Mouse (Mus musculus) 3T3-L1 (cell line): ENCODE data around the gene Rhbdf1.
"Not testable (repeated sequence)": the region's sequence is repeated elsewhere in the genome, so short reads cannot be mapped to it uniquely, and the experiment has no call there.

ENCODE experiments used
- DNase-seq: peaks from one replicate; pipeline ENCODE4 v3.0.0-alpha.2; 2015; ENCODE audit warnings: low read depth, low spot score

The Rhbdf1 gene

DNA sequence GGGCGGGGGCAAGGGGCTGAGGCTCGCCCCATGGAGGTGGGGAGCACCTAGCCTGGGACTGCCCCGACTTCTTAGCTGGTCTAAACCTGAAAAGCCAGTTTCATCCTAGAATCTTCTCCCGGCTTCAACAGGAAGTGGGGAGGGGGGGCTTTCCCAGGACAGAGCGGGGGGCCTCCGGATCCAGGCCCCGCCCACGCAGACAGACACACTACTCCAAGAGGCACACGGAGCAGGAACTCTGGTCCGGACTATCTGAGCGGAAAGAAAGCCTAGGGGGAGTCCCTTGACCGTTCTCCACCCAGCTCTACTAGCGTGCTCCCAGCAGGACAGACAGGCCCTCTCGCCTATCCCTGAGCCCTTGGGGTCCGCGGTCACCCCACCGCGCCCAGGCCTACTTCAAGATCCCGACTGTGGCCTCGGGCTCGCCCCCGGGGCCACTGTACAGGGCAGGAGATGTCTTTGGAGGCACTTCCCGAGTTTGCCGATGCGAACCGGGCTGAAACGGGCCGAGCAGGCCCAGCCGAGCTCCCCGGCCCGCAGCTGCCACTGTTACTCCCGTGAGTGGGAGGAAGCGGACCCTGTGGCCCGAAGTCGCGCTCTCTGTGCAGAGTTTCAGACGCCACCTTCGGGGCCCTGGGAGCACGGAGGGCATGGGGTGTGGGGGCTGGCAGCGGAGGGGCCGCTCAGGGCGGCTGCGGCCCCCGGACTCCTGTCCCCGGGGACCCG, 712 bp downstream of the Rhbdf1 start:
- DNase-seq: peak; percentile 86

DNA sequence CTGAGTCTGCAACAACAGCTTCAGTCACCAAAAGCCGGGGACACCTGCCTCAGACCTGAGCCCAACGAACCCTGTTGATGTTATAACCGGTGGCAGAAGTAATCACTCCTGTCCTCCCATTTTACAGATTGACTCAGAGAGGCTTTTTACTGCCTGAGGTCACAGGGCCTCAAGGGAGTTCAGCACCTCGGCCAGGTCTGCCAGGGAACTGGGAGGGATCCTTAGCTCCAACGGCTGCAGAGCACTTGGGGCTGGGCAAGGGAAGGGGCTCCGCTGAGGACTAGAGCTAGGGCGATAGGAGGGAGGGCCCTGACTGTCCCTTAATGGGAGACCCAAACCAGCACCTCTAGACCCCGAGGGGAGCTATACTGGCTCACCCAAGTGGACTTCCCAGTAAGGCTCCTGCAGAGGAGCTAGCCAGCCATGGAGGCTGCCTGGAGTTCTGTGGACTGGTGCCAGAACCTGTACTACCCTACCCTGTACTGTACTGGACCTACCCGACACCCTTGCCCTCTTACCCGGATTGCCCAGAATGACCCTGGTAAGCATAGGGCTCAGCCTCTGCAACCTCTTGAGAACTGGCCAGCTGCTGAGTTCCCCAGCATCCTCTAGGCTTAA, 1.4 kb downstream of the Rhbdf1 start:
- peak; percentile 58 for DNase-seq

DNA sequence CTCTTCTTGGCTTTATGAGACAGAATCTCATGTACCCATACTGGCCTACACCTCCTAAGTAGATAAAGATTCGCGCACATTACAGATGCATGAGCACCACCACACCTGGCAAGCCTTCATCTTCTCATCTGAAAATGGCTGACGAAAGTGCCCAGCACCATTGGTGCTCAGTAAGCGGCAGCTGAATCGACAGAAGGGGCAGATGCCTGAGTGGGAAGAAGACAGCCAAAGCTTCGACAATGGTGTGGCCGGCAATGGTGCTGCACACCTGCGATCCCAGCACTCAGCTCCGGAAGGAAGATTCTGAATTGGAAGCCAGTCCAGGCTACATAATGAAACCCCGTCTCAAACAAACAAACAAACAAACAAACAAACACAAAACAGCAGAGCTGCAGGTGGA, 2.8 kb downstream of the Rhbdf1 start:
- DNase-seq: no peak

DNA sequence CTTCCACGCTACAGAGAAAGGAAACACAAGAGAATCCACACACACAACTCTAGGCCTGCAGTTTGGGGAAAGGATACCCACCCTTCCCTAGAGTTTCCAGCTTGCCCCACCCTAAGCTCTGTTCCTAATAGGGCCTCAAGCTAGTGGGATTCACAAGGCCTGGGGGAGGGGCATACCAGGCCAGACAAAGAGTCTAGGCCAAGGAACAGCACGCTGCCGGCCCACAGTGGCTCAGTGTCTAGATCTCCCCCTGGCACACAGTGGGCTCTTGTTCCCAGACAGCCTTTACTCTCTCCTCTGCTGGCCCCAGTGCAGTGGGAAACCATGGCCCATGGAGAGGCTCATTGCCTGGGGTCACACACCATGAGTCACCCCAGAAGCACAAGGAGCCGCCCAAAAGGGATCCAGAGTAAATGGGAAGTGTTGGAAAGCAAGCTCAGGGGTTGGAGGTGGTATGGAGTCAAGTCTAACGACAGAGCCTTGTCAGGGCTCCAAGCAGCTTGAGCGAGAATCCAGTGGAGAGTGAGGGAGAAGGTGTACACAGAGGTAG, 3.5 kb downstream of the Rhbdf1 start:
- peak; percentile 61 for DNase-seq

DNA sequence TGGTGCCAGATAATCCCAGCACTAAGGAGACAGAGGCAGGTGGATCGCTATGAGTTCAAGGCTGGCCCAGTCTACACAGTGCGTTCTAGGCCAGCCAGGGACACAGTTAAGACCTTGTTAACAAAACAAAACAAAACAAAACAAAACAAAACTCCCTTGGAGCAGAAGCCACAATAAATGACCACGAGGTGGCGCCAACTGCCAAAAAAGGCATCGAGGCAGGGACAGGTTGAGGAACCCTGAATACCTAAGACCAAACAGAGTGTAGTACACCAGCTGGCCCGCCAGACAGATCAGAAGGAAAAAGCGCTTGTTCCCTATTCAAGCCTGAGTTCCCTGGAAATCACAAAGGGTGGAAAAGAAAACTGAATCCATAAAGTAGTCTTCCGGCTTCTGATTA, 5.2 kb downstream of the Rhbdf1 start:
- peak; percentile 82 for DNase-seq

DNA sequence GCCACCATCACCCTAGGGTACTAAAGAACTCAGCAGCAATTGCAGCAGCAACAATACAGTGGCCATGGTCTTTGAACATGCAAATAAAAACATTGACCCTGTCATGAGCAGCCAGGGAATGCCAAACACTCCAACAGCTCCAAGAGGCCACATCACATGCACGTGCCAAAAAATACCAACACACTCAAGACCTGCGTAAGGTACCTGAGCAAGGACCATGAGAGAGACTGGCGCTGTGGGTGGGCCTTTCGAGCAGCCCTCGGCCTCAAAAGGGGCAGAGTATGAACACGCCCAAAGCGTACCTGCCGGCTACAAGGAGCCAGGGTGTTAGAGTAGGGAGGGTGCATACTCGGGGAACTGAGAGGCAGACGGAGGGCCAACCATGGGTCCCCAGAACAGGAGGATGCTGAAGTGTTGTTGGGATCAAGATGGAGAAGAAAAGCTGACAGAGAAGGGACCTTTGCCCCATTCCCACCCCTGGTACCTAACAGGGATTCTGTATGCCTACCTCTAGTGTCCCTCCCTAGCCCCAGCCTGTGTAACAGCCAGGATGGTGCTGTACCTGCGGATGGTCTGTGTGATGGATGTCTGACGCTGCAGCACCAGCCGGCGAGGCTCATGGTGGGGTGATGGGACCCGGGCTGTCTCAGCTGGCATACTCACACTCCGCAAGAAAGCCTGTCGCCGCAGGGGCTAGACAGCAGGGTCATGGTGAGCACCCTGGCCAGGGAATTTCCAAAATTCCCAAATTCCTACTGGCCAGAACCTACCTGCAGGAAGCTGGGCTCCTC, 6.5 kb downstream of the Rhbdf1 start:
- no peak for DNase-seq

DNA sequence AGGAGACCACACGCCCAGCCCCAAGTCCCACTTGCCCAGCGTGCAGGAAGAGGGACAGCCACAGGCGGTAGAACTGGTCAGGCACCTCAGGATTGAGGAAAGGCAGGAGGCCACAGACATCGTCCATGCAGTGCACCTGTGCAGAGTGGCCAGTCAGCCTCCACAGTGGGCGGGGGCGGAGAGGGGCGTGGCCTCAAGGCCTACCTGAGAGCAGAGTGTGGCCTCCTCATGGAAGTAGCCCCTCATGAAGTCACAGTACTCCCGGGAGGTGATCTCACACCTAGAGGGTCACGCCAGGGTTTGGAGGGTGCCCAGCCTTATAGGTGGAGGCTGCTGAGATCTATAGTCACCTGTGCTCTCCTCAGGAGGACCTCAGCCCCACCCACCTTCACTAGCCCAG, 11.5 kb downstream of the Rhbdf1 start:
- no peak for DNase-seq

DNA sequence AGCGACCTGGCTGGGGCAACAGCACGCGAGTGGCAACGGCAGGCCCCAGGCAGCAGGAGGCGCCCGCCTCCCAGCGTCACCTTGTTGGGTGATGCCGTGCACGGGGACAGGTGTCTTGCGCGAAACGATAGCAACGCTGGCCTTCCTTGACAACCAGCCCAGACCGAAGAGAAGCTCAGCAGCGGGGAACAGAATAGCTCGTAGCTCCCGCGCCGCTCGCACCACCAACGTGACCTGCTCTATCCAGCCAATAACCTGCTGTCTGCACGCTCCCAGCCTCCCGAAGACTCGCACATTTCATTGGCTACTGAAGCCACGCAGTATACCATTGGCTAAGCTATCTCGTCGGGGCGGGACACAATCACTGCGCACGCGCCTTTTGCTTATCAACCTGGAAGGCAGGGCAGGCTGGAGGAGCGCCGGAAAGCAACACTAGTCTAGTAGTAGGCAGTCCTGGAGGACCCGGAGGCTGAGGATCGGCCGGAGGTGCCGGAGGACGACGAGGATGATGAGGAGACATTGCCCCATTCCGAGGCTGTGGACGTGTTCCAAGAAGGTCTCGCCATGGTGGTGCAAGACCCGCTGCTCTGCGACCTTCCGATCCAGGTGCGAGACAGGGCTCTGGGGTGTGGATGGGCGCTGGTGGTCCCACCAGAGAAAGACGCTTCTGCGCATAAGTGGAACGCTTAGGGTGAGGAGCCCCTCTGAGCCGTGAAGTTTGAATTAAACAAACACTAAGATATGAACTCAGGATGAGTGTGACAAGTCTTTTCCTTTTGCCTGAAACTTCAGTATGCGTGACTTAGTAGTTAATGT, 16.8 kb downstream of the Rhbdf1 start, which contains the start of gene Snrnp25:
Gene Snrnp25 (plus strand): TSS at position 358 of the 816 bp plus-strand sequence.
- DNase-seq: peak; percentile 99

DNA sequence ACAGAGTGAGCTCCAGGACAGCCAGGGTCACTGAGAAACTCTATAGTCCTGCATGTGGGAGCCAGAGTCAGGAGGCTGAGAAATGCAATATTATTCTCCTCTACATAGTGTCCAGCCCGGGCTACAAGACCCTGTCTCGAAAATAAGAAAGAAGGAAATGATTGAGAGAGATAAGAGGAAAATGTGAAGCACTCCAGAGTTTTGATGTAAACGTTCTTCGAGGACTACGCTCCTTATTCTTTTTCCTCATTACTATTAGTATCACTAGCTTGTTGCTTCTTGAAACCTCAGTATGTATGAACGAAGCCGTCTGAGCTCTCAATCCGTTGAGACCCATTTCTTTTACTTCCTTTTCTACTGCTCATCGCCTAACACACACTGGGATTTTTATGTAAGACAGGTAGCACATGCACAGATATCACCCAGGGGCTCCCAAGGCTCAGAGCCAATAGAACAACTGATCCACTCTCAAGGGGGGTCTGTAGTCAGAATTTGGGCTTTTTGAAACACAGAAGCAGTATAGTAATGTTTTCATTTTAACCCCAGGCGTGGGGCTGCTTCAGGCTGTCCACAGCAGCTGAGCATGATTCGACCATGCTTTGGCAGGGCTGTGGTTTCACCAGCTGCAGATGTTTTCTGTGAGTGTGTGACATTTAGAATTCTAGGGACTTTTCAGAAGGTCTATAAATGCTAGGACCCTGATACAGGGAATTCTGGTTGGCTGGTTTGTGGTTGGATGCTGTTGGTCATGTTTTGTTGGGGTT, 20.0 kb downstream of the Rhbdf1 start:
- DNase-seq: no peak

DNA sequence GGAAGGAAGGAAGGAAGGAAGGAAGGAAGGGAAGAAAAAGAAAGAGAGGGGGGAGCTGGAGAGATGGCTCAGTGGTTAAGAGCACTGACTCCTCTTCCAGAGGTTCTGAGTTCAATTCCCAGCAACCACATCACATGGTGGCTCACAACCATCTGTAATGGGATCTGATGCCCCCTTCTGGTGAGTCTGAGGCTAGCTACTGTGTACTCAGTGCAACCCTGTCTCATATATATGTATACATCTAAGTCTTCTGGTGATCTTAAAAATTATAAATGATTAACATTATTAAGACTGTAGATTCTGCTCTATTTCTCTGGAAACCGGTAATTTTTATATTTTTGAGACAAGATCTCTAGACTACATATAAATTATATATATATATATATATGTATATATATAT, 21.1 kb downstream of the Rhbdf1 start:
- not testable (repeated sequence) for DNase-seq

DNA sequence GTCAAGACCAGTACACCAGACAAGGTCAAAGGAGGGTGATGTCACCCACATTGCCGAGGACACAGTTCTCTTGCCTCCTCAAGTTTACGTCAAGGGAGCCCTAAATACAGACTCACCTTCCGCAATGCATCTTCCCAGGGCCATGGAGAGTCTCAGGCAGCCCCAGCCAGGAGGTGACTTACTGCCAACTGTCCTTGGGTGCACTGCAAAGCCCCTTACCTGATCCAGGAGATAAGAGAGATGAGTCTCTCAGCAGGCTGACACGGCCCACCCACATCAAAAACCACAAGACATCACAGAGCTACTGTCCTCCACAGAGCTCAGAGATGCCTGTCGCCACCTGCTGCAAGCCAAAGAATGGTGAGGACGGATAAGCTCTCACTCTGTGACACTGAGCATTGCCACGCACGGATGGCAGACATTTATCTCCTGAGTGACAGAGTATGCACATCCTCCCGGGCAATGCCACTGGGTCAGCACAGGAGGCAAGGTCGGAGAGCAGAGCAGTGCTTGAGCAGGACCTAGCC, 22.0 kb downstream of the Rhbdf1 start, which contains the start of gene Il9r:
Gene Il9r (minus strand): TSS at position 205 of the 527 bp plus-strand sequence.
- DNase-seq: no peak

DNA sequence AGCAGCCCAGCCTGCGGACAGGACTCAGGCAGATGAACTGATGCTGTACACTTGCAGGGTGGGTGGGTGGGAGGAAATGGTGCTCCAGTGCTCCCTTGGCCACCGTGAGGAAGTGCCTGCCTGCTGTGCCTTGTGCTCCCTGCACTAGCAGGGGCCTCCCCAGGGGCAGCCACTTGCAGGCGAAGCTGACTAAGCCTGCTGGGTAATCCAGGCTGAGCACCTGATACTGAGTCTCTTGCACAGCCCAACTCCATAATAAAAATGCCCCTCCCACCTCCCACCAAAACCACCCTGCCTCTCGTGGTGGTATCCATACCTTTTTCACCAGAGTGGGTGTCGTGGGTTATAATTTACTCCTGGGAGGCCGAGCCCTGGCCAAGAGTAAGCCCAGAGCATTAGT, 22.9 kb downstream of the Rhbdf1 start:
- no peak for DNase-seq

DNA sequence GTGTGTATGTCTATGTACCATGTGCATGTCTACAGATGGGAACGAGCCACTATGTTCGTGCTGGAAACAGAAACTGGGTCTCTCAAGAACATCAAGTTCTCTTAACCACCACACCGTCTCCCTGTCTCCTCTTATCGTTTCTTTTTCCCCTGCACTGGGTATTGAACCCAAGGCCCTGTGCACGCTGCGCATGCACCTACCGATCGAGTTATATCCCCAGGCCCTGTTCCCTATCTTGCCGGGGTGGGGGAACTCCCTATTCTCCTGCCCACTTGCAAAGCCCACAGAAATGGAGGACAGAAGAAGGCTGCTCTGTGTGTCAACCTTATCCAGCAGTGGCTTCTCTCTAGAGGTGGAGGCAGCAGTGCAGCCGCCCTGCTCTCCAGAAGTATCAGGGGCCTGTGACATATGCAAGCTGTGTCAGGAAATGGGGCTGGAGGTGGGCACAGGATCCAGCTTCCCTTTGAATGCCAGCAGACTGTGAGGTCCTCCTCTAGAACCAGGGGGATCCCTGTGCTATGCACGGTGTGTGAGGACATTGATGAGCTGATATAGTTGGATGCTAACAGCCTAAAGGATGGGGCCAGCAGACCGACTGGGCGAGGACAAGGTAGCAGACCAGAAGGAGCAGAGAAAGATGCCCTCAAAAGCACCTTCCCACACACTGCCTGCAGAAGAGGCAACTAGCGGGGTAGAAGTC, 23.7 kb downstream of the Rhbdf1 start:
- DNase-seq: no peak

DNA sequence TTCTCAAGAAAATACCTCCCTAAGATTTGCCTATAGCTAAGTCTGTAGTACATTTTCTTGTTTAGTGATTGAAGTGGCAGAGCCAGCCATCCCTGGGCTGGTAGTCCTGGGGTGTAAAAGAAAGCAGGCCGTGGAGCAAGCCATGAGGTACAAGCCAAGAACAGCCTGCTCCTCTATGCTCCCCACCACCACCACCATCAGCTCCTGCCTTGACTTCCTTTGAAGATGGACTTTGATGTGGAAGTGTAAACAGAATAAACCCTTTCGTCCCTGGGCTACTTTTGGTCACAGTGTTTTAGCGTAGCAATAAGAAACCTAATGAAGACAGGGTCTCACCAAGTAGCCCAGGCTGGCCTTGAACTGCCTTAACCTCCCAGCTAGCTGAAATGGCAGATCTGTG, 24.3 kb downstream of the Rhbdf1 start:
- no peak for DNase-seq

DNA sequence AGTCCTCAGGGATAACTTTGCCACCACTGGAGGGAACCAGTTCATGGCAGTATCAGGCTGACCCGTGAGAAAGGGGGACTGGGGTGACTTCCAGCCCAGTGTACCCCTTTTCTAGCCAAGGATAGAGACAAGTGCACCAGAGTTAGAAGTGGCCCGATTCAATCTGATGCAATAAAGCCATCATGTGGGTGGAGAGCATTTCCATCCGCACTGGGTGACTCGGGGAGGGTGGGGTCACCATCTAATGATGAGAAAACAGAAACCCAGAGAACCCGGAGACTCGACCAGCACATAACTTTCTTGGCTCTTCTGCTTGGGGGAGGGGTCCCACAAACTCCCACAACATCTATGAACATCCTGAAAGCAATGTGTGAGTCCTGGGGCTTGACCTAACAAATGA, 25.4 kb downstream of the Rhbdf1 start:
- DNase-seq: no peak

DNA sequence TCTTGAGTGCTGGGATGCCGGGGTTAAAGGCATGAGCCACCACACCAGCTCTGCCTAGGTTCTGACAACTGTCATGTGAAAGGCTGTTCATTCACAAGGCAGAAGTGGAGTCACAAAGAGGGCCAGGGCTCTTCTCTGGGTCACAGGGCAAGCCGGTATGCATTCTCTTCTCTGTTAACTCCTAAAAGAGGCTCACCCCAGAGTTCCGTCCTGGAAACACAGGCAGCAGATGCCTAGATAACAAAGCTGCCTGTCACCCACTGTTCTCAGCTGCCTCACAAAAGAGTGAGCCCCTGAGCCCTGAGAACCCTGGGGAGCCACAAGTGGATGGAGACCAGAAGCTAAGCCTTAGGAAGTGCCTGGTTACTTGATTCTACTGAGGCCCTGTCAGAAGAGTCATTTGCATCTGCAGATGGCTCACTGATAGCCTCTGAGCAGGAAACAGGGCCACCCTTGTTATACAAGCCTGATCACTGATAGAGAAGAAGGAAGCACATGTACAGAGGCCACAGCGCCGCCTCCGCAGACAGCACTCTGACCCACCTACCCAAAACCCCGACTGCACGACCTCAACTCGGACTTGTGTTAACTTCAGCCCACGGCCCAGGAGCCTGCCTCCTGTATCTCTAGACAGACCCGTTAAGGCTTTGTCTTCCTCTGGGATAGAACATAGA, 26.1 kb downstream of the Rhbdf1 start:
- no peak for DNase-seq

DNA sequence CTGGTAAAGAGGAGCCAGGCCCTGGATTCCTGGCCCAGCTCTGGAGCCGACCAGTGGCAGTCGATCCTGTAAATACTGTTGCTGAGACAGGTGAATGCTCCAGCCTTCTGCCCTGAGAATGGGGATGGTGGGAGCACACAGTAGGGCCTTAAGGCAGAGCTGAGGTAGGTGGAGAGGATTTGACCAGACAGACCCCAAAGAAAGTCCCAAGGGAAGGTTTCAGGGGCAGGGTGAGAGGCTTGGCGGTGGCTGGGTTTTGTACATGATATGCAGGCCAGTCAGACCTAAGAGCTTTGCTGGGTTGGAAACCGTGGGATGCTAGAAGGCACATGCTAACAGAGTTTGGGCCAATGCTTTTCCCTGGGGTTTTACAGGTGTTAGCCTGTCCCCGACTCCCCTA, 27.5 kb downstream of the Rhbdf1 start:
- no peak for DNase-seq

DNA sequence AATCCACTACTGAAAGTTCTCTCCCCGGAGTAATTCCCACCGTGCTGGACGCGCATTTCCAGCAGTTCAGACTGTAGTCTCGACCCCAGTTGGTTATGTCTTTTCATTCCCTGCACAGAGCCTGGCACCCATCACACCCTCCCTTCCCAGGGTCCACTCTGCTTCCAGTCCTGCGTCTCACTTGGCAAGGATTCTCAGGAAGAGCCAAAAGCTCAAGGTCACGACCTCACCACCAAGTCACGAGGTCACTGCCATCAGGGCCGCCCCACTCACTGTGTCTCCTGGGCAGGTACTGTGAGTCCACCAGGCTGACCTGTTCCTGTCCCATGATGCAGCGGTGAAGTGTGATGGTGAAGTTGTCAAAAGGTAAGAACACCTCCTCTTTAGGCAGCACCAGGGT, 28.0 kb downstream of the Rhbdf1 start:
- no peak for DNase-seq

DNA sequence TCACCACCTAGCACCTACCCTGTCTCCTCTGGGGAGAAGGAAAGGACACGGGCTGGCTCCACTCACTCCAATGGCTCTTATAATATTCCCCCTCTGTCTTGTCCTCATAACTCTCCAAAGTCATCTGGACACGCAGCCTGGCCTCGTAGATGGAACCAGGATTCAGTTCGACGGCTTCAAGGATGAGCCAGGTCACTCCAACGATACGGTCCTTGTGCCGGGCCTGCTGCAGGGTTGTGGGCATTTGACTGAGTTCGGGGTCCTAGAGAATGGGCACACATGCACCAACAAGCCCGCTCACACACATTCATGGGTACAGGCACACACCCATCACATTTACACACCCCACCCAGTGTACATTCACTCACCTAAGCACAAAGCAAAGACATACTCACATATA, 28.9 kb downstream of the Rhbdf1 start:
- DNase-seq: no peak
